Mouse (Mus musculus) layer of hippocampus, adult 18-20 months (tissue): ENCODE data around the gene H2-Q6. TPM values are rescaled to one million over a fixed set of nuclear protein-coding genes. Genes with fewer than 3 reads are reported as not detected.
"Not testable (repeated sequence)": the region's sequence is repeated elsewhere in the genome, so short reads cannot be mapped to it uniquely, and the experiment has no call there.

Source experiments
- DNase-seq, 2 experiments: peaks; one replicate each; pipeline ENCODE4 v3.0.0; 2022; ENCODE audit warnings: low spot score in 2 of 2
- long read RNA-seq: library from polyadenylated mRNA; stranded (forward); transcript quantifications from one replicate; pipeline ENCODE4 v2.0.0, GENCODE M21; 2021
- total RNA-seq, 2 experiments: library from RNA; stranded (reverse); gene quantifications; 2 replicates each; pipeline ENCODE4 v1.2.3; 2021

The H2-Q6 gene
- under 1 TPM; 0.20 to 0.52 TPM for total RNA-seq
- long read RNA-seq, result 0 reads

GRCm38 (mm10) chr17:35424624-35425416 is at the start of gene H2-Q6:
TSS of gene H2-Q6 (plus strand) at chr17:35424850.
- not testable (repeated sequence) for DNase-seq

- DNase-seq, result peak; percentile 42 to 77
Observed at GRCm38 (mm10) chr17:35379369-35379728, 45.3 kb upstream of the H2-Q6 start, which contains the start of gene H2-Q4. TSS of gene H2-Q4 (plus strand) at chr17:35379617.

- no peak for DNase-seq
Observed at GRCm38 (mm10) chr17:35379729-35380451, 44.8 kb upstream of the H2-Q6 start.

GRCm38 (mm10) chr17:35389796-35390195 is 34.9 kb upstream of the H2-Q6 start:
- not testable (repeated sequence) for DNase-seq

- not testable (repeated sequence) for DNase-seq
Observed at GRCm38 (mm10) chr17:35392671-35393070, 32.0 kb upstream of the H2-Q6 start.

DNA sequence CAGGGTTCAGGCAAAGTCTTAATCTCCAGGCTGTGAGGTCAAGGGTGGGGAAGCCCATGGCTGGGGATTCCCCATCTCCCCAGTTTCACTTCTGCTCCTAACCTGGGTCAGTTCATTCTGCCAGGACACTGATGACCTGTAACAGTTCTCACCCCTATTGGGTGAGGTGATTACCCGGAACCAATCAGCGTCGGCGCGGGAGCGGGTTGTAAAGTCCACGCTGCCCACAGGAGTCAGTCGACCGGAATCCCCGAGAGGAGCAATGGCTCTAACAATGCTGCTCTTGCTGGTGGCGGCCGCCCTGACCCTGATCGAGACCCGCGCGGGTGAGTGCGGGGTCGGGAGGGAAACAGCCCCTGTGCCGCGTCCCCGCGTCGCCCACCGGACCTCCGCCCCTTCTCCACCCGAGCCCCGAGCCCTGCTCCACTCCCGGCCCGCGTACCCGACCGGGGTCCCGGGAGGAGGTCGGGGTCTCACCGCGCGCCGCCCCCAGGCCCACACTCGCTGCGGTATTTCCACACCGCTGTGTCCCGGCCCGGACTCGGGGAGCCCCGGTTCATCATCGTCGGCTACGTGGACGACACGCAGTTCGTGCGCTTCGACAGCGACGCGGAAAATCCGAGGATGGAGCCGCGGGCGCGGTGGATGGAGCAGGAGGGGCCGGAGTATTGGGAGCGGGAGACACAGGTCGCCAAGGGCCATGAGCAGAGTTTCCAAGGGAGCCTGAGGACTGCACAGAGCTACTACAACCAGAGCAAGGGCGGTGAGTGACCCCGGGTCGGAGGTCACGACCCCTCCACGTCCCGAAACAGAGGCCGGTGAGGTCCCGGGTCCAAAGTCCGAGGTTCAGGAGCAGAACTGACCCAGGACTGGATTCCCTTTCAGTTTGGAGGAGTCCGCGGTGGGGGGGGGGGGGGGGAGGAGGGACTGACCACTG is 30.5 kb upstream of the H2-Q6 start:
- DNase-seq, result not testable (repeated sequence)

DNA sequence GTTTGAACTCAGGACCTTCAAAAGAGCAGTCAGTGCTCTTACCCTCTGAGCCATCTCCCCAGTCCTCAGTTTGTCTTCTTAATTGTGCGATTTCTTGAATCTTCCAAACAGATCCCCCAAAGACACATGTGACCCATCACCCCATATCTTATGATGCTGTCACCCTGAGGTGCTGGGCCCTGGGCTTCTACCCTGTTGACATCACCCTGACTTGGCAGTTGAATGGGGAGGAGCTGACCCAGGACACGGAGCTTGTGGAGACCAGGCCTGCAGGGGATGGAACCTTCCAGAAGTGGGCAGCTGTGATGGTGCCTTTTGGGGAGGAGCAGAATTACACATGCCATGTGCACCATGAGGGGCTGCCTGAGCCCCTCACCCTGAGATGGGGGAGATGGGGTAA is 27.7 kb upstream of the H2-Q6 start:
- not testable (repeated sequence) for DNase-seq

DNA sequence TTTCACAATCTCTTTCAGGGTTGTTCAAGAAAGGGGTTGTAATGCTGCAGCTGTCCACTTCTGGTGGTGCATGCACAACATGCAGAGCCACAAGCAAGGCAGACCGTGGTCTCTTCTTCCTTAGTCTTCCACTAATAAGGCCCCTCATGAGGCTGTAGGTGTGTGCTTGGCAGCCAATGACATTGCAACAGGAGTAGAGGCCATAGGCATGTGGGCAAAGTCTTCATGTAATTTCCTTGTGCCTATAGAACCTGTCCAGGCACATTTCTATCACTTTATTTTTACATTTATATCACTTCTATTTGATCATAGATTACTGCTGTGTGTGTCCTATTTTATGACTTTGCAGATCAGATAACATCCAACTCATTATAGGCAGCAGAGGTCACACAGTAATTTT is 11.6 kb upstream of the H2-Q6 start:
- not testable (repeated sequence) for DNase-seq

GRCm38 (mm10) chr17:35415273-35416129 is 9.1 kb upstream of the H2-Q6 start:
- DNase-seq, result not testable (repeated sequence)

- no peak for DNase-seq
Observed at GRCm38 (mm10) chr17:35418772-35419171, 5.9 kb upstream of the H2-Q6 start.

- not testable (repeated sequence) for DNase-seq
Observed at GRCm38 (mm10) chr17:35419564-35419963, 5.1 kb upstream of the H2-Q6 start.

GRCm38 (mm10) chr17:35420206-35420810 is 4.3 kb upstream of the H2-Q6 start:
- DNase-seq, result not testable (repeated sequence)

GRCm38 (mm10) chr17:35421331-35421730 is 3.3 kb upstream of the H2-Q6 start:
- DNase-seq, result not testable (repeated sequence)

DNA sequence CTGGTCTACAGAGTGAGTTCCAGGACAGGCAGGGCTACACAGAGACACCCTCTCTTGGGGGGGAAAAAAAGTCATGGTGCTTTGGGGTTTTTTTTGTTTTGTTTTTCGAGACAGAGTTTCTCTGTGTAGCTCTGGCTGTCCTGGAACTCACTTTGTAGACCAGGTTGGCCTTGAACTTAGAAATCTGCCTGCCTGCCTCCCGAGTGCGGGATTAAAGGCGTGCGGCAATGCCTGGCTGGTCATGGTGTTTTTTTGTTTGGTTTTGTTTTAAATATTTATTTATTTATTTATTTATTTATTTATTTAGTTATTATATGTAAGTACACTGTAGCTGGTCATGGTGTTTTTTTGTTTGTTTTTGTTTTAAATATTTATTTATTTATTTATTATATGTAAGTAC is 2.3 kb upstream of the H2-Q6 start:
- DNase-seq, result not testable (repeated sequence)

DNA sequence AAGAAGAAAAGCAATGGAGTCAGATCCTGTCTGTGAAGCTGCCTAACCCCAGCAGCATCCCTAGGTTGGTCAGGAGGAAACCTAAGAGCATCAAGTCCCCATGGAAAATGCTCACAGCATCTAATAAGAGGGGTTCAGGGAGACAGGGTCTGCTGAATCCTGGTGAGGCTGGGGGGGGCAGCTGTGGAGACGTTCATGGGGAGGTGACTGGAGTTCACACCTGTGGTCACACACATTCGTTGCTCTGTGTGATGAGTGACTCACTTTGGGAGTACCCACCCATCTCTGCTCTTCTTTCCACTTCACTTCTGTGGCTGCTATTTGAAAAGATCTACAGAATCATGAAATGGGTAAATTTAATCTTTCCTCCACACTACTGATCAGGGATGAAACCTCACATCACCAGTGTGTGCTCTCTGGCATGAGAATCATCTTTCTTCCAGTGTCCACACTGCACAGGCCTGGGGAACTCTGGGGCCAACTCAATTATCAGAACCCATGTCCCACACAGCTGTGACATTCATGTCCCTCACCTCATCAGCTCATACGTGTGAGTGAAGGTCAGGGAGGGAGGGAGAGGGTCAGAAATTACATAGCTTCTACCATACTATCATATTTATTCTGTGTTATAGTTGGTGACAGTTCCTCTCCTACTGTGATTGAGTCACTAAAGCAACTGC is 1.4 kb upstream of the H2-Q6 start:
- not testable (repeated sequence) for DNase-seq

GRCm38 (mm10) chr17:35424106-35424505 is 544 bp upstream of the H2-Q6 start:
- not testable (repeated sequence) for DNase-seq

GRCm38 (mm10) chr17:35425474-35425873 is 824 bp downstream of the H2-Q6 start:
- not testable (repeated sequence) for DNase-seq

DNA sequence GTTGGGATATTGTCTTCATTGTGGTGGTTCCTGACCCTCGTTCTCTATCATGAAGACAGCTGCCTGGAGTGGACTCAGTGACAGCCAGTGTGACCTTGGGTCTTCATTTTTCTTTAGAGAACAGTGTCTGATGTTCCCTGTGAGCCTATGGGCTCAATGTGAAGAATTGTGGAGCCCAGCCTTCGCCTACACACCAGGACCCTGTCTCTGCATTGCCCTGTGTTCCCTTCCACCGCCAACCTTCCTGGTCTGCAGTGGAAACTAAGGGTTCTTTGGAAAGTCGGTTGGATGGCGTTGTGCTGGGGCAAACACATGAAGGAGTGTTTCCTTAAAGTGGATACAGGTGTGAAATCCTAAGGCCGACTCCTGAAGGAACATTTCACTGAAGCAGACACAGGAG is 4.2 kb downstream of the H2-Q6 start:
- DNase-seq, result not testable (repeated sequence)

- DNase-seq, result not testable (repeated sequence)
Observed at GRCm38 (mm10) chr17:35430671-35431070, 6.0 kb downstream of the H2-Q6 start.
